Mouse (Mus musculus) ES-Bruce4 (cell line): ENCODE measurements around the gene Crtc3.

Experiments
- CTCF ChIP-seq: IDR thresholded peaks from one replicate; pipeline ENCODE4 v1.8.1; 2011; ENCODE audit warnings: low read depth, low read length
- EP300 ChIP-seq: IDR thresholded peaks from 2 replicates; pipeline ENCODE4 v1.6.1; 2011; ENCODE audit warnings: low read depth, low read length; ENCODE audit not compliant: insufficient read depth

DNA sequence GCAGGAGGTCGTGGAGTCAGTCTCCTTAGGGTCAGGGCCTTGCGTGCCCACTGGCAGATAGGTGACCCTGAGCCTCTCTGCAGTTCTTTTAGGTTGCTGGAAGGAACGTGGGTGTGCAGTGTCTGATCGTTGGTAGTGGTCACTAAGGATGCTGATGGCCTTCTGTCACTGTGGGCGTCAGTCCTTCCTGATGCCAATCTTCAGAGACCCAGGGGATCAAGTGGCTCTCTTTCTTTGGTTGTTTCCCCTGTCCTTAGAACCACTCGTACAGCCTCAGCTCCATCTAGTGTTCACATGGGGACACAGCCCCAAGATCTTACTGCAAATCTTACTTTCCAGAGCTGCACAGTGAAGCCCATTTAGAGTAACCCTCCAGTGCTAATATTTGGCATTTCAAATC lies 104.7 kb downstream of the Crtc3 start:
- TF ChIP-seq EP300: no peak
- TF ChIP-seq CTCF: peak; percentile 25
